Mouse (Mus musculus) kidney, postnatal 4 days (tissue): ENCODE measurements at regions not wholly inside any gene's neighbourhood (a gene's known extent, or its start where the extent isn't known, plus 50 kb on each side); places are given as distances from the start of the nearest gene placed in this dataset.
A peak's percentile ranks its signal among the peaks of the same experiment; 100 is the strongest.

Experiments
- DNase-seq, 2 experiments: peaks; one replicate each; pipeline ENCODE4 v3.0.0; 2021; ENCODE audit warnings: mixed read lengths in 2 of 2

GRCm38 (mm10) chr7:68851981-68852575 lies 103.0 kb upstream of the Arrdc4 start:
- peak; percentile 13 to 33 for DNase-seq

GRCm38 (mm10) chr7:68844606-68845005 lies 95.6 kb upstream of the Arrdc4 start:
- DNase-seq = no peak

- peak; percentile 60 to 68 for DNase-seq
These were observed 94.3 kb upstream of the Arrdc4 start for GRCm38 (mm10) chr7:68843374-68843773.

- DNase-seq = peak in 1 of 2 experiments; percentile 9
These were observed 85.1 kb upstream of the Arrdc4 start for GRCm38 (mm10) chr7:68833977-68834791.

- DNase-seq = no peak
These were observed 84.5 kb upstream of the Arrdc4 start for GRCm38 (mm10) chr7:68833517-68833916.

GRCm38 (mm10) chr7:68829861-68830260 lies 80.8 kb upstream of the Arrdc4 start:
- DNase-seq = peak; percentile 94 to 96

- no peak for DNase-seq
These were observed 75.4 kb upstream of the Arrdc4 start for GRCm38 (mm10) chr7:68824399-68824798.

GRCm38 (mm10) chr7:68823646-68824045 lies 74.6 kb upstream of the Arrdc4 start:
- no peak for DNase-seq

- DNase-seq = peak; percentile 74
These were observed 74.1 kb upstream of the Arrdc4 start for GRCm38 (mm10) chr7:68823189-68823588.

- DNase-seq = no peak
These were observed 66.0 kb upstream of the Arrdc4 start for GRCm38 (mm10) chr7:68814823-68815666.

- DNase-seq = peak; percentile 44 to 45
These were observed 60.7 kb upstream of the Arrdc4 start for GRCm38 (mm10) chr7:68809782-68810181.
